Mouse (Mus musculus) T-cell, adult 66 days (primary cell): ENCODE measurements around the gene Rplp1. TPM values are rescaled to one million over a fixed set of nuclear protein-coding genes. Genes with fewer than 3 reads are reported as not detected.

Source experiments
- total RNA-seq, 2 experiments: library from RNA; stranded (reverse); gene quantifications; 3 replicates in 1 of 2; 4 replicates in 1 of 2; pipeline ENCODE4 v1.2.4; 2023

Rplp1 gene
- total RNA-seq, result 1,000 to 10,000 TPM; 8,785 to 9,117 TPM

DNA sequence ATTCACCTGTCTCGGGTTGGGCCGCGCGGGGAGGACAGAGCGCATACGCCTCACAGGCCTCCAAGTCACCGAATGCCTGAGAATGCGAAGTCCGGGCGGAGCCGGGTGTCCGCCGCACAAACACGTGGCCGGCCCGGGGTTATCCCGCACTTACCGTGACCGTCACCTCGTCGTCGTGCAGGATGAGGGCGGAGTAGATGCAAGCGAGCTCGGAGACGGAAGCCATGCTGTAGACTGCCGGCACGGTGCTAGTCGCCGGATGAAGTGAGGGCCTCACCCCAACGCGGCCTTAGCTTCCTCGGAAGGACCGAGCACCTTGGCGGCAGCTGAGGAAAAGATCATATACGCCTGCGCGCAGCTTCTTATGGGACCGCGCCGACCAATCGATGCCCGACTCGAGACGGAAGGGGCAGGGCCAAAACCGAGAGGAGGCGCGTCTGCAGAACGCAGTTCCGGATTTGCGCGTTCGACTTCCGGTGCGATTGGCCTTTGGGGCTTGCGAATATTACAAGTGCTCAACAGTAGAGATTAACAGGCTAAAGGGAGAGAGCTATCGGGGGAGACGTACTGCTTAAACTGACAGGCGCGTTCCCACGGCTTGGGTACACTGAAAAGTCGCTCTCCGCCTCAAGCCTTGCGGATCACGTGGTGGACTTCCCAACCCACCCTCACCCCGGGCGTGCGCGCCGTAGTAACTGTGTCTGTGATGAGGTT, at the start of gene Rplp1:
TSS of gene Rplp1 (minus strand) at position 340 of the 714 bp plus-strand sequence.

DNA sequence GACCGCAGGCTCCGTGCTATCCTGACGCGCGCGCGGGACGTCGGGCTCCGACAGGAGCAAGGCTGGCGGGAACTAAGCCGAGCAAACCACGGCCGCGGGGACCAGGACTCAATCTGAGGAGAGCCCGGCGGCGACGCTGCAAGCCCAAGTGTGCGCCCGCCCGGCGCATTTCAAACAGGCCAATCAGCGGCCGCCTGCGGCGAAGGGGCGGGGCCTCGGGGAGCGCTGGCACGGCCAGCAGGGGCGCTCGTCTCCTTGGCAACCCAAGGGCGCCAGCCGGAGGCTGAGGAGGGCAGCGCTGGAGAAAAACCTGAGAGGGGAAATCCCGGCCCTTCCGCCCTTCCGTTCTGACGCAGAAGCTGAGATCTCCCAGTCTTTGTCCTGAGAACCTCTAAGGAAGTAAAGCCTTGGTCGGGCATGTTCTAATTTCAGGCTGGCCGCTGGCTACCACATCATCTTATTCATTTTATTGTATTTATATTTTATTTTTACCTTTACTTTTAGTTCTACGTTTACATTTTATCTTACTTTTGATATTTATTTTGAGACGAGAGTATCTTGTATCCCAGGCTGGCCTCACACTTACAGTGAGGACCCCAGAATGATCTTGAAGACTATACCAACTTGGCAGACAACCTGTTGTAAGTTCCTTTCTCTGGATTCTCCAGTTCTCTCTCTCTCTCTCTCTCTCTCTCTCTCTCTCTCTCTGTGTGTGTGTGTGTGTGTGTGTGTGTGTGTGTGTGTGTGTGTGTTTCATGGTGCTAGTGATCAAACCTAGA, 32.5 kb upstream of the Rplp1 start, which contains the start of gene Kif23:
TSS of gene Kif23 (minus strand) at position 152 of the 779 bp plus-strand sequence.

Other genes with a start within 250 kb of the Rplp1 start
- 10 to 100 TPM; 37.4 to 48.0 TPM for gene Kif23, start 32.2 kb upstream of the Rplp1 start, total RNA-seq
- gene Paqr5, start 112.3 kb upstream of the Rplp1 start, total RNA-seq, result under 1 TPM; 0.21 to 0.73 TPM
- gene Glce, start 208.1 kb upstream of the Rplp1 start, total RNA-seq, result 10 to 100 TPM in 1 of 2 experiments, 1 to 10 TPM in 1; 9.2 to 12.7 TPM